Mouse (Mus musculus): ENCODE results near the gene 4930404H24Rik. TPM values are rescaled to one million over a fixed set of nuclear protein-coding genes. Genes with fewer than 3 reads are reported as not detected.
"Not testable (repeated sequence)": the region's sequence is repeated elsewhere in the genome, so short reads cannot be mapped to it uniquely, and the experiment has no call there.

The 4930404H24Rik gene
- polyA plus RNA-seq, 1 experiment: not detected

- H3K4me3 ChIP-seq (ENCODE audit: insufficient read depth, low read length): peak overlapping the region; percentile 58
- TF ChIP-seq CTCF (IDR thresholded peaks at IDR 0.05; ENCODE audit: extremely low read depth, insufficient read depth, low read length): no peak
- no peak for TF ChIP-seq POLR2A (IDR thresholded peaks at IDR 0.05; ENCODE audit: extremely low read depth, insufficient read depth, low read length)
- peaks cover 11% of the 10 kb centered on the region; the same call in 1 of the 2 replicates for H3K4me1 ChIP-seq (ENCODE audit: control insufficient read depth, insufficient read depth, low read length)
- peak overlapping the region; percentile 51 for H3K27ac ChIP-seq (ENCODE audit: insufficient read depth, low read length)
These were observed 945 bp upstream of the 4930404H24Rik start for GRCm38 (mm10) chr2:153491512-153492178.

GRCm38 (mm10) chr2:153492179-153492517, 442 bp upstream of the 4930404H24Rik start:
- Histone ChIP-seq H3K4me1 (ENCODE audit: control insufficient read depth, insufficient read depth, low read length) (peaks cover 11% of the 10 kb centered on the region; the same call in 1 of the 2 replicates), H3K4me3 (ENCODE audit: insufficient read depth, low read length) (peak overlapping the region; percentile 58), H3K27ac (ENCODE audit: insufficient read depth, low read length) (peak overlapping the region; percentile 51; the same call in 1 of the 2 replicates)
- TF ChIP-seq POLR2A (IDR thresholded peaks at IDR 0.05; ENCODE audit: extremely low read depth, insufficient read depth, low read length): no peak
- TF ChIP-seq CTCF (IDR thresholded peaks at IDR 0.05; ENCODE audit: extremely low read depth, insufficient read depth, low read length): no peak

- TF ChIP-seq POLR2A (IDR thresholded peaks at IDR 0.05; ENCODE audit: extremely low read depth, insufficient read depth, low read length) (no peak), CTCF (IDR thresholded peaks at IDR 0.05; ENCODE audit: extremely low read depth, insufficient read depth, low read length) (no peak)
- Histone ChIP-seq H3K4me1 (ENCODE audit: control insufficient read depth, insufficient read depth, low read length) (peaks cover 16% of the 10 kb centered on the region), H3K4me3 (ENCODE audit: insufficient read depth, low read length) (peak overlapping the region; percentile 58), H3K27ac (ENCODE audit: insufficient read depth, low read length) (peak overlapping the region; percentile 92; the same call in 1 of the 2 replicates)
These were observed 772 bp downstream of the 4930404H24Rik start for GRCm38 (mm10) chr2:153493393-153493731.

DNA sequence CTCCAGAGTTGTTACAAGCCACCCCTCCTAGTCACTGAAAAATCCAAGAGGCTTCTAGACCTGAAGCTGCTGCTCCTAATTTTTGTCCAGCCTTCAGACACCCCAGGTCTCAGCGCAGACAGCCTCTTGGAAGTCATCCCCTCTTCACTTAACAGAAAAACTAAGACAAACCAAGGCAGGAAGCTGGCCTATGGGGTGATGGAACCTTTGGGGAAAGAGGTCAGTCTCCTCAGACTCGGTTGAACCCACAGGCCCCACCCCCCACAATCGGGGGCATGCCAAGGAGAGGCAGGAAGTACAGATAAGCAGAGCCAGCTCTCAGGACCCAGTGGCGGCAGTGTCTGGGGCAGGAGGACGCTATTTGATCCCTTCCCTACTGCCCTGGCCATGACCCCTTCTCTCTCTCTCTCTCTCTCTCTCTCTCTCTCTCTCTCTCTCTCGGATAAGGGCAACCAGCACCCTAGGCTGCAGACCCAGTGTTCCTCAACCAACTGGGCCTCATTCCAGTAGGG, 1.2 kb downstream of the 4930404H24Rik start:
- H3K4me3 ChIP-seq (ENCODE audit: insufficient read depth, low read length): no peak overlapping the region
- H3K4me1 ChIP-seq (ENCODE audit: control insufficient read depth, insufficient read depth, low read length): peaks cover 16% of the 10 kb centered on the region
- TF ChIP-seq POLR2A (IDR thresholded peaks at IDR 0.05; ENCODE audit: extremely low read depth, insufficient read depth, low read length): no peak
- TF ChIP-seq CTCF (IDR thresholded peaks at IDR 0.05; ENCODE audit: extremely low read depth, insufficient read depth, low read length): no peak
- peak overlapping the region; percentile 92 for H3K27ac ChIP-seq (ENCODE audit: insufficient read depth, low read length)

- H3K4me1 ChIP-seq (ENCODE audit: control insufficient read depth, insufficient read depth, low read length): peaks cover 16% of the 10 kb centered on the region
- 0 out of 2 replicates have a peak, but pooled peaks have one; percentile 9 for TF ChIP-seq POLR2A (IDR thresholded peaks at IDR 0.05; ENCODE audit: extremely low read depth, insufficient read depth, low read length)
- no peak for TF ChIP-seq CTCF (IDR thresholded peaks at IDR 0.05; ENCODE audit: extremely low read depth, insufficient read depth, low read length)
- H3K4me3 ChIP-seq (ENCODE audit: insufficient read depth, low read length): no peak overlapping the region
- H3K27ac ChIP-seq (ENCODE audit: insufficient read depth, low read length): peak overlapping the region; percentile 92
These were observed 1.8 kb downstream of the 4930404H24Rik start for GRCm38 (mm10) chr2:153494293-153494811.

DNA sequence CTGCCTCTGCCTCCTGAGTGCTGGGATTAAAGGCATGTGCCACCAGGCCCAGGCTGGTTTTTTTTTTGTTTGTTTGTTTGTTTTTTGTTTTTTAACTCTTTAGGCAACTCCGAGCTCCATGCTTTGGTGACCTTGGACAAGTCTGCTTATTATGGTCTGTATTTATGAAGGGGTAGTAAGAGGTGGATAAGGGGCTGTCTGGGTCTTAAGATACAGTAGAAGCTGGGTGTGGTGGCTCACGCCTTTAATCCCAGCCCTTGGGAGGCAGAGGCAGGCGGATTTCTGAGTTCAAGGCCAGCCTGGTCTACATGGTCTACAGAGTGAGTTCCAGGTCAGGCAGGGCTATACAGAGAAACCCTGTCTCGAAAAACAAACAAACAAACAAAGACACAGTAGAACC, 2.8 kb downstream of the 4930404H24Rik start:
- peaks cover 16% of the 10 kb centered on the region for H3K4me1 ChIP-seq (ENCODE audit: control insufficient read depth, insufficient read depth, low read length)
- H3K27ac ChIP-seq (ENCODE audit: insufficient read depth, low read length); H3K4me3 ChIP-seq (ENCODE audit: insufficient read depth, low read length): not testable (repeated sequence)

DNA sequence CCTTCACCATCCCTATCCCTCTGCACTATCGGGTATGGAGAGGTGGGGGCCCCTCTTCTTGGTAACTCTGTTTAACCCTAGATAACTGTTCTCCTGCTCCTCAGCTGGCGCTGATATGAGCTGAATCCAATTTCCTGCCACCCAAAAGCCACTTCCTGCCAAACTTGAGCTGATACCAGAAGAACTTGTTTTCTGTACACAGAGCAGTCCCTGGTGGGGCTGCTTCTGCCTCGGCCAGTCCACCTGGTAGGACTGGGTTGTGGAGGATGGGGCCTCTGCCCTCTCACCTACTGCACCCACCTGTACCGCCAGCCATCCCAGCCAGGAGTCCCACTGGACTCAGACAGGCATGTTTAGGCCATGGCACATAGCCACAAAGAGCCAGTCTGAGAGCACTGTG, 3.2 kb downstream of the 4930404H24Rik start:
- Histone ChIP-seq H3K4me3 (ENCODE audit: insufficient read depth, low read length) (no peak overlapping the region), H3K4me1 (ENCODE audit: control insufficient read depth, insufficient read depth, low read length) (peaks cover 16% of the 10 kb centered on the region), H3K27ac (ENCODE audit: insufficient read depth, low read length) (no peak overlapping the region)
- TF ChIP-seq POLR2A (IDR thresholded peaks at IDR 0.05; ENCODE audit: extremely low read depth, insufficient read depth, low read length) (no peak), CTCF (IDR thresholded peaks at IDR 0.05; ENCODE audit: extremely low read depth, insufficient read depth, low read length) (no peak)

DNA sequence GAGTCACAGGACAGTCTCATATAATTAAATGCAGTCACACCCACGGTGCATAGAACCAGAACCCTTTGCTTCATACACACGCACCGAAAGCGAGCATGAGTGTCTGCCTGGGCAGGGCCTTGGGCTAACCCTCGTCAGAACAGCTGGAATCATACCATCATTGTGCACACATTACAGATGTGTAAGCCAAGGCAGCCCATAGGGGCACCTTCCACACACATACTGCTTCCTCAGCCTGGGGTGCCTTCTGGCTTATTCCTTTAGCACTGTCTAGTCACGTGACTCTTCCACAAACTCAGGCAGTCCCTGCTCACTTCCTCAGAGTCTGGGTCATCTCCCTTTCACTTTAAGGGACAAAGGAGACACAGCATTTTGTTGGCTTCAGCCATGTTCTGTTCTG, 3.7 kb downstream of the 4930404H24Rik start:
- no peak overlapping the region for H3K27ac ChIP-seq (ENCODE audit: insufficient read depth, low read length)
- TF ChIP-seq POLR2A (IDR thresholded peaks at IDR 0.05; ENCODE audit: extremely low read depth, insufficient read depth, low read length) (no peak), CTCF (IDR thresholded peaks at IDR 0.05; ENCODE audit: extremely low read depth, insufficient read depth, low read length) (no peak)
- peaks cover 16% of the 10 kb centered on the region for H3K4me1 ChIP-seq (ENCODE audit: control insufficient read depth, insufficient read depth, low read length)
- no peak overlapping the region for H3K4me3 ChIP-seq (ENCODE audit: insufficient read depth, low read length)

DNA sequence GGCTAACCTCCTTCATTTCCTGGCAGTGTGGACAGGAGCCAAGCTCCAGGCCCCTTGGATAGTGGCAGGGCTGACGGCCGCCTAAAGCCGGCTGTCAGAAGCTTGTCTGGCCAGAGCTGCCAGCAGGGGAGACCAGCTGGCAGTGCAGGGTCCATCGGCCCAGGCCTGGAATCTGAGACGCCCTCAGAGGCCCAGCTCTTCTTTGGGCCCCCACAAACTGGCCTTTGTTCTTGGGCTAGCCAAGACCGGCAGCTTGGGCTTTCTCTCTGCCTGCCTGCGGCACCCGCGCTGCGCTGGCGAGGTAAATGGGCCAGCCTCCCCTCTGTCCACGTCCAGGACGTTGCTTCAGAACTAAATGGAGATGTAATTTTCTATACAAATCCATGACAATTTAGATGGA, 4.3 kb downstream of the 4930404H24Rik start:
- H3K4me3 ChIP-seq (ENCODE audit: insufficient read depth, low read length): no peak overlapping the region

DNA sequence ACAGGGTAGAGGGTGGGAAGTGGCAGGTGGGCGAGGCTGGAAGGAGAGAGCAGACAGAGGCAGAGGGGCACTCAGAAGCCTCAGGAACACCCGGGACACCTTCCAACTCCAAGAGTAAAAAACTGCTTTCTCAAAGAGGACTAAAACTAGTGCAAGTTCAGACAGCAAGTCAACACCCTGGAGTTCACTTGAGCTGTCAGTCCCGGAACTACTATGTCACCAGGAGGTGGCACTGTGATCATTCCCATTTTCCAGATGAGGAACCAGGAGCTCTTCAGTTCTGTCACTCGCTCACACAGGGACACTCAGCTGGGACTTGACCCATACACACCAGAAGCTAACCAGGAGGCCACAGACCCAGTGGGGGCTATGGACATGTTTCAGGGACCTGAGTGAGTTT, 6.6 kb downstream of the 4930404H24Rik start:
- TF ChIP-seq CTCF (IDR thresholded peaks at IDR 0.05; ENCODE audit: extremely low read depth, insufficient read depth, low read length) (peak; percentile 55), POLR2A (IDR thresholded peaks at IDR 0.05; ENCODE audit: extremely low read depth, insufficient read depth, low read length) (no peak)
- no peak overlapping the region for H3K27ac ChIP-seq (ENCODE audit: insufficient read depth, low read length)
- peaks cover 12% of the 10 kb centered on the region for H3K4me1 ChIP-seq (ENCODE audit: control insufficient read depth, insufficient read depth, low read length)
- H3K4me3 ChIP-seq (ENCODE audit: insufficient read depth, low read length): no peak overlapping the region

More for the DNA sequence above, 4.3 kb downstream of the 4930404H24Rik start:
- no peak overlapping the region for H3K27ac ChIP-seq (ENCODE audit: insufficient read depth, low read length)
- TF ChIP-seq CTCF (IDR thresholded peaks at IDR 0.05; ENCODE audit: extremely low read depth, insufficient read depth, low read length) (no peak), POLR2A (IDR thresholded peaks at IDR 0.05; ENCODE audit: extremely low read depth, insufficient read depth, low read length) (no peak)
- H3K4me1 ChIP-seq (ENCODE audit: control insufficient read depth, insufficient read depth, low read length): peaks cover 16% of the 10 kb centered on the region

Data from cortical plate, adult 2 months (tissue).